Mouse (Mus musculus) bone marrow, adult 2 months (tissue): ENCODE results near the gene Hoxb7.

ENCODE experiments used
- CTCF ChIP-seq: fragments of 200-500 bp; IDR thresholded peaks from 2 replicates; pipeline ENCODE4 v1.5.1; 2011; ENCODE audit warnings: low read length, control low read depth; ENCODE audit not compliant: control insufficient read depth, insufficient read depth
- POLR2A ChIP-seq: fragments of 200-500 bp; IDR thresholded peaks from 2 replicates; pipeline ENCODE4 v1.6.1; 2011; ENCODE audit warnings: low read depth, mild to moderate bottlenecking, control low read depth, low read length, borderline replicate concordance; ENCODE audit not compliant: control insufficient read depth

DNA sequence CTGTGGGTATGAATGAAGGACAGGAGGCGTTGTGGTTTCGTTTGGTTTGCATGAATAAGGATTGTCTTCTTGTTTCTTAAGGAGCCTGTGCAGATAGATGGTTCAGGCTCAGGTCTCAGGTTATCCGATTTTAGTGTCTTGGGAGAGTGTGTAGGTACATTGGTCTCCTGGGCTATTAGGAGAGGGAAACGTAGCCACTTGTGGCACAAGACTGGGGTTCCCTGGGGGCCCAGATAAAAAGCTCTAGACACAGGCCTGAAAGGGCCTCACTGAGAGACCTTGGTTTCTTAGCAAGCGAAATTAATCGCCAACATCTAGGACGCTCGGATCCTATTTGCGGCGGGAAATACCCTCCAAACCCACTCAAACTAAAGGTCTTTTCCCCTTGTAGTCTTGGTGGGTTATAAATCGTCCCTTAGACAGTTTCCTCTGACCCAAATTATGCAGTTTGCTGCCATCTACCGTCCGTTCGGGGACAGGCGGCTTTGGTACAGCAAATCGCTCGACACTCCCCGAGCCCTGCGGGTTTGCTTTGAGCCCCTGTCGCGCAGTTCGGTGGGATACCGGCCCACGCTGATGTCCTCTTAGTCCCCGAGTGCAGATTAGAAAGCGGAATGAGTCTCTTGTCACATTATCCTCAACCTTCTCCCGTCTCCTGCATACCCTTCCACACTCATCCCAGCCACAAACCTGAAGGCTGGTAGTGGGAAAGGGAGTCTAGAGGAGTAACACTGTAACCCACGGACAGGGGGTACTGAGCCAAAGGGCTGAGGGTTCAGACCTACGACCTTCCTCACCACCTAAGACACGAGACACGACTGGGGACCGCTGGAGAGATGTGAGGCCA, 8.0 kb downstream of the Hoxb7 start:
- TF ChIP-seq CTCF (peak; percentile 62), POLR2A (no peak)
